Mouse (Mus musculus) thymus, adult 18-20 months (tissue): Measurements from ENCODE around the gene Fzd2.

Source experiments
- DNase-seq, 2 experiments: peaks; one replicate each; pipeline ENCODE4 v3.0.0; 2022; ENCODE audit warnings: mixed read lengths in 2 of 2

Fzd2 gene

DNA sequence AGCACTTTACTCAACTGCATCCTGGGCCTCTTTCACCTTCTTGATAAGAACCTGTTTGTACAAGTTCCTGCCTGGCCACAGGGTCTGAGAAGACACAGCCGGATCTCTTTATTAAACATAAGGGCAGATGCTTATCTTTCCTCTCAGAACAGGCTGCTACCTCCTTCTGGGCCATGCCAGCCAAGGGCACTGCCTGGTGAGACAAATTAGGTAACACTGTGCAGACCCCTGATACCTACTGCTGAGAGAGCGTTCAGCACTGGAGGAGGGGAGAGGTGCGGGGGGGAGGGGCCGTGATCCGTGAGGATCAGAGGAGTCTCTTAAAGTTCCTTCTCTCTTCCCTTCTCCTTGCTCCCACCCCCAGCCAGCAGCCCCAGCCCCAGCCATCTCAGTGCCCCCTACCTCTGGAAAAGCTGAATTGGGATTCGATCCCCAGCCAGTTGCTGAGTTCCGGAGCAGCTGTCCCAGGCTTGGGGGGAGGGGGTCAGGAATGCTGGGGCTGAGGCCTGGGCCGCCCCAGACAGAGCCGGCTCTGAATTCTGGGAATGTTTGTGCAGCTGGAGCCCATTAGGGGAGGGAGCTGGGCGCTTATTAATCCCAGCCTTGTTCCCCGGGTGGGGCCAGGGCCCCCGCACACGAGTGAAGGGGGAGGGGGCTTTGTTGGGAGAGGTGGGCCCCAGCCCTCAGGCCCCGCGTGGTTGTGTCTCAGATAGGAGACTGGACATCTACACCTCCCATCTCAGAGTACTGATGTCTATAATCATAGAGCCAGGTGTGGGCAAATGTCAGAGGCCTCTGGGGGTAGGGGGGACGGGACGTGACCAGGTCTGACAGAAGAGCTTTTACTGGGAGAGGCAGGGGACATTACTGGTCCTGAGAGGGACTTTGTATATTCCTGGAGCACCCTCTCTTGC is 19.9 kb downstream of the Fzd2 start:
- no peak for DNase-seq

- DNase-seq, result no peak
Observed at GRCm38 (mm10) chr11:102624888-102625407, 20.8 kb downstream of the Fzd2 start.

- no peak for DNase-seq
Observed at GRCm38 (mm10) chr11:102627171-102627931, 23.2 kb downstream of the Fzd2 start.

GRCm38 (mm10) chr11:102628529-102628928 is 24.3 kb downstream of the Fzd2 start:
- DNase-seq, result no peak

DNA sequence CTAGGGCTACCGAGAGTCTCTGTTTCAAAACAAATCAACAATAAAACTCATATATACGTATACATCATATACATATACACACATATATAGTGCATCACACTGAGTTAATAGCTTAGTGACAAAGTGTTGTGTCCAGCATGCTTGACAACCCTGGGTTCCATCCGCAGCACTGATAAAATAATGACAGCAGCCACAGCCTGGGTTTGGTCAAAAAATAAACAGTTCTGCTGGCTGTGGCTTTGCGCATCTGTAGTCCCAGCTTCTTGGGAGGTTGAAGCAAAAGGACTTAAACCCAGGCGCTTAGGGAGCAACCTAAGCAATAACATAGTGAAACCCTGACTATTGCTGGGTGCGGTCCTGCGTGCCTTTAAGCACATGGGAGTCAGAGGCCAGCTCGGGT is 25.2 kb downstream of the Fzd2 start:
- DNase-seq, result no peak

- no peak for DNase-seq
Observed at GRCm38 (mm10) chr11:102630731-102631130, 26.5 kb downstream of the Fzd2 start.

DNA sequence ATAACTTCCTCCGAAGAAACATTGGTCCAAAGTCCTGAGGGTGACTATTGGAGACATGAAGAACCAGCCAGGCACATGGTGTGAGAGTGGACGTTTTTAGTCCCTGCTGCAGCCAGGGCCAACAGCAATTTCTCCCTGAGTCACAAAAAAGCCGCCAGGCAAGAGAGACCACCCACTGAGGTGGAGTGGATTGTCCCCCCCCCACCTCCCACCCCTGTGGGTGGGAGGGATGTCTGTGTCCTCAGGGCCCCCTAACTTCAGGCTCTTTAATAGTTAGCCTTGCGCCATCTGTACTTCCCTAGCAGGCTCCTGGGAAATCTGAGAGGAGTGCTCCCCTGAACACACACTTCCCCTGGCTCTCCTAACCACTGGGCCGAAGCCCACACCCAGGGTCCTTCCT is 27.0 kb downstream of the Fzd2 start:
- DNase-seq, result no peak

DNA sequence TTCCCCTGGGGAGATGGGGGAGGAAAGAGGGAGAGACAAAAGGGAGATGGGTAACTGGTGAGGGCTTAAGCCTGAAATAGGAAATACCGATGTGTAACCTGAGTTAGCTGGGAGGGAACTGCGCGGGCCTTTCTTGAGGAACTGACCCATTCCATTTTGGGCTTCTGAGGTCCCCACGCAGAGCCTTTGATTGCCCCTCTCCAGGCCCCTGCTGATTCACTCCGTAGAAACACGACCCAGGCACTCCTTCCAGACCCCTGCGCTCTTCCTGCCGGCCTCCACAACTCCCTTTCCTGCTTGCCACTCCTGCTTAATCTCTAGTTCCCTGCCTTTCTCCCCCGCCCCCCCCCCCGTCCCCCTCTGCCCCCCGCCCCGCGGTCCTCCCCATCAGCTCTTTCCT is 28.5 kb downstream of the Fzd2 start:
- DNase-seq, result no peak

- DNase-seq, result no peak
Observed at GRCm38 (mm10) chr11:102633379-102633778, 29.2 kb downstream of the Fzd2 start.

- no peak for DNase-seq
Observed at GRCm38 (mm10) chr11:102636887-102637286, 32.7 kb downstream of the Fzd2 start.

DNA sequence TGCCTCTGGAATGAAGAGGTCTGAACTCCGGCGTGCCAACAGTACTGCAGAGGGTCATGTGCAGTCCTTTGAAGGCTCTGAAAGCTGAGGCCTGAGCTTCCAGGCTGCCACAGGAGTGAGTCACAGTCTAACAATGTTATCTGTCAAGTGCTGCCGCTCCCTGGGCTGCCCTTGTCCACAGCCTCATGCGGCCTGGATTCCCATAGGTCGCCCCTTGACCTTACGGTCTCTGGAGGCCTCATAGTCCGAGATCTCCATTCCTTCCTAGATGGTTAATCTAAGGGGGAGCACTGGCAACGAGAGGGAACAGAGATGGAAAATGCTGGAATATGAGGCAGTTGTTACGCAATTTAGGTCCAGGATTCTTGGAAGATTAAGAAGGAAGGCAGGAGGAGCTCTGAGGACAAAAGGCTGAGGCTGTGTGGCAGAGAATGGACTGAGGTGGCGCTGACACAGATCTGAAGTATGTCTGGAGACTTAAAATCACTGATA is 39.7 kb downstream of the Fzd2 start:
- DNase-seq, result no peak

GRCm38 (mm10) chr11:102646226-102646625 is 42.0 kb downstream of the Fzd2 start:
- no peak for DNase-seq

- no peak for DNase-seq
Observed at GRCm38 (mm10) chr11:102647885-102648284, 43.7 kb downstream of the Fzd2 start.

DNA sequence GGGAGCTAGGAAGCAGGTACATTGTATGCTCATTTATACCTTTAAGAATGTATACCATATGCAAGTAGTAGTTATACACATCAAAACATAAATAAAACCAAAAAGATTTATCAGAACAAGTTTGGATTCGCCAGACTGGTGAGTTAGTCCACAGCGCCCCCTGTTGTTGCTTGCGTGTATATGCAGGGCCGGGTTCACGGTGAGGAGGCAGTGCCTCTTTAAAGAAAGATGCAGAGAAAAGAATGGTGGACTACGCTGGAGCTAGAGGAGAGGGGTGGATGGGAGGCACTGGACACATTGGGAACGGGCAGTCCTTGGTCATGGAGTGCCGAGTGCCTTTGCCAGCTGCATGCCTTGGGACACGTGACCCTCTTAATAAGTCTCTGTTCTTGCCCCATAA is 47.2 kb downstream of the Fzd2 start:
- no peak for DNase-seq

- DNase-seq, result no peak
Observed at GRCm38 (mm10) chr11:102652844-102653243, 48.6 kb downstream of the Fzd2 start.

GRCm38 (mm10) chr11:102655888-102656287 is 51.7 kb downstream of the Fzd2 start:
- DNase-seq, result no peak

DNA sequence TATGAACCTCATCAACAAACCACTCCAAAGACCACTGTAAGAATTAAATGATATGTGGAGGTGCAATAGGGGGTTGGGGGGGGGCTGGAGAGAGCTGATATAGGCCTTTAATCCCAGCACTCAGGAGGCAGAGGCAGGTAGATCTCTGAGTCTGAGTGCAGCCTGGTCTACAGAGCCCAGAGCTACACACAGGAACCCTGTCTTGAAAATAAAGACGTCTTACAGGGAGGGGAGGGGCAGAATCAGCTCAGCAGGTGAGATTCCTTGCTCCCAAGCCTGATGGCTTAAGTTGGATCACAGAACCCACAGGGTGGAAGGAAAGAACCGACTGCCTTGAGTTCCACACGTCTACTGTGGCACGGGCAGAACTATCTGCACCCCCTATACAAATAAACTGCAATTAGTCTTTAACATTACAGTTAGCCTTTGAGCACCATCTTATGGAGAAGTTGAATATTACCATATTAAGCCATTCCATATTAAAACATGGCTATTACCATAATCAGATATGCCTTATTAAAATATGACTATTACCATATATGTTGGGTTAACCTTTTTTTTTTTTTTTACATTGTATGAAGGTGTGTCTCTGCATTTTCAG is 52.2 kb downstream of the Fzd2 start:
- no peak for DNase-seq

GRCm38 (mm10) chr11:102656931-102657330 is 52.7 kb downstream of the Fzd2 start:
- DNase-seq, result no peak
